Mouse (Mus musculus) layer of hippocampus, adult 8-10 months (tissue): ENCODE results near the gene Fhl2. TPM values are rescaled to one million over a fixed set of nuclear protein-coding genes. Genes with fewer than 3 reads are reported as not detected.
"Not testable (repeated sequence)": the region's sequence is repeated elsewhere in the genome, so short reads cannot be mapped to it uniquely, and the experiment has no call there.

Experiments
- DNase-seq, 2 experiments: peaks; one replicate each; pipeline ENCODE4 v3.0.0; 2022; ENCODE audit warnings: low spot score in 2 of 2
- total RNA-seq, 4 experiments: library from RNA; stranded (reverse); gene quantifications; 2 replicates each; pipeline ENCODE4 v1.2.4; 2022

Fhl2 gene
- total RNA-seq, 4 experiments from 2014 or later, result 32.1 to 48.0 (median 39.6) TPM

GRCm38 (mm10) chr1:43193423-43193822 is 3.4 kb downstream of the Fhl2 start:
- DNase-seq, result no peak

DNA sequence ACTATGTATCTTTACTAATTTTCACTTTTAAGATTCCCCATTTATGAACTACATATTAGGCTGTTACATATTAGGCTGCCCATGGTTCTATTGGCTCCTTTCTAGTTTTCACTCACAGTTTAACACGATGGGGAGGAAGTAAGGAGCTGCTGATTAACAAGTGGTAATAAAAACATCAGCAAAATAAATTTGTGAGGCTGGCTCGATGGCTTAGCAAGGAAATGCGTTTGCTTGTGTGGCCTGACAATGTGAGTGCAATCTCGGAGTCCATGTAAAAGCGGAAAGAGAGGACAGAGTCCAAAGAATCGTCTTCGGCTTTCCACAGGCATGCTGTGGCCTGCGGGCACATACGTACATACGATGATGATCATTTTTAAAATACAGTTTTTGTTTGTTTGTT is 4.3 kb downstream of the Fhl2 start:
- DNase-seq, result no peak

GRCm38 (mm10) chr1:43191078-43191477 is 5.7 kb downstream of the Fhl2 start:
- no peak for DNase-seq

DNA sequence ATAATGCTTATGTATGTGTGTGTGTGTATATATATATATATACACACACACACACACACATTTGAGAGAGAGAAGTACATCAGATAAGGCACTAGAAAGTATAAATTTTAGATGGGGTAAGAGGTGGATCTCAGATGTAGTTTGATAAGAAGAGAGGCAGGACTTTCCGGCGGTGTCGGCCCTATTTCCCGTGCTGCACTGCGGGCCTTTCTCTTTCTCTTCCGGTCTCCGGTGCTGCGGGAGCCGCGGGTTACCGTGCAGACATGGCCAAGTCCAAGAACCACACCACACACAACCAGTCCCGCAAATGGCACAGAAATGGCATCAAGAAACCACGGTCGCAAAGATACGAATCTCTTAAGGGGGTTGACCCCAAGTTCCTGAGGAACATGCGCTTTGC is 7.9 kb downstream of the Fhl2 start:
- not testable (repeated sequence) for DNase-seq

GRCm38 (mm10) chr1:43186334-43186733 is 10.4 kb downstream of the Fhl2 start:
- DNase-seq, result no peak

DNA sequence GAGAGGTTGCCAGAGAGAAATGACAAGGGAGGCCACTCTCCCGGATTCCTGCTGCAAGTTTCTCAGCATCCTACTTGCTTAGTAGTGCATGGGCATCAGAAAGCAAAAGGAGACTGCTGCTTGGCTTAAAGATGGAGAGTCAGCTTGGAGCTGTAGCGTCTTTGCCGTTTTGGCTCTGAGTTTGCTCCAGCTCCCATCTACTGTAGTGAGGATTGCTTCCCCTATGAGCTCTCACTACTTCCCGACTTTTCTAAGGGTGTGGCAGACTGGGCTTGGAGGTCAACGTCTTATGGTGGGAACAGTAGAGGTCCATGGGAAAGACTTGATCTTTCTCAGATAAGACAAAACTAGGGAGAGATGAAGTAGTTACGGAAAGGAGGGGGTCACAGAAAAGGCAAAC is 15.9 kb downstream of the Fhl2 start:
- DNase-seq, result no peak

DNA sequence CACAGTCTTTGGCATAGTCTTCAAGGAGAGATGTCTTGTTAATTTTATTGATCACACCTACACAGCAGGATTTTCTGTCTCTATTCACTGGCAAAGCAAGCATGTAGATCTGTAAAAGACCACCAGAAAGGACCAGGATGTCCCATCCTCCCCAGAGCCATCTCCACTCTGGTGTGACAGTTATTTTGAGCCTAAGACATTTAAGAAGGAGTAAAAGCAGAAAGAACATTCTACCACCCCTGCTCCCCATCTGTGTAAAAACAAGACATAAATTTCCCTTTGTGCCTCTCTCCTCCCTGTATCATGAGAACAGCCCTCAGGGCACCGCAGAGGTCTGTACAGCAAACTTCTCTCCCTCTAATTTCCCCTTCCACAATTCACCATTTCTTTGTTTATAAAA is 18.0 kb downstream of the Fhl2 start:
- DNase-seq, result no peak

- no peak for DNase-seq
Observed at GRCm38 (mm10) chr1:43178378-43178777, 18.4 kb downstream of the Fhl2 start.

DNA sequence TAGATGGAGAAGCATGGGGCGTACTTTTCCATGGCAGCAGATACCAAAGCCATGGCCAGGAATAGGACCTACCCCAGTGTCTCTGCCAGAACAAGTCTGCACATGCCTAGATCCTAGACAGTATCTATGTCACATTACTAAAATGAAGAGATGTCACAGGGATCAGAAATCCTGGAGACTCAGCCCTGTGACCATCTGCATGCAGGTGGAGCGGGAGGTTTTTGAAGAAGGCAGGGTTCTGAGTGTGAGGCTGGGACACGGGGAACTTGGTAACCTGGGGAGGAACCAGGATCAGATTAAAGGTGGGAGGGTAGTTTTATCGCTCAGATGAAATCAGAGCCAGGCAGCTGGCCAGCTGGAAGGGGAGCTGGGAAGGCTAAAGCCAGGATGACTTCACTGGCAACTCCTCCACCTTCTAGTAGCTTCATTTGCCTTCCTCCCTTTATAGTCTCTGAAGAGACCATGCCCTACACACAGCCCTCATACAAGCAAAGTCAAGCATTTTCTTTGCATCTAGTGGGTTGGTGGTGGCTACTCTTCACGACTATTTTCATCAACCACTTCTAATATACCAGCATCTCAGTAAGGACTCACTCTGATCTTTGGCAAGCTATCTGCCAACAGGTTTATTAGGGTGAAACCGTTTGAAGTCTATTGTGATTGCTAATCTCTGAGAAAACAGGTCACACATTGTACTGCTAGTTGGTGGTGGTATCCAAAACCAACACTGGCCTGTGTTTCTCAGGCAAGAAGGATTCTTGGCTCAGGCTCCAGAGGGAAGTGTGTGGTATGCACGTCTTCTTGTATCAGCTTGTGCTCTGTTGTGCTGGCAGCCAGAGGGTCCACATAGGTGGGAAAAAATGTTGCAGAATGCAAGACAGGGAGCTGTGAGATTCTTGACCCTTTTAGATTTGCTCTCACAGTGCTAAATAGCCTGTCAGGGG is 23.2 kb downstream of the Fhl2 start:
- no peak for DNase-seq

DNA sequence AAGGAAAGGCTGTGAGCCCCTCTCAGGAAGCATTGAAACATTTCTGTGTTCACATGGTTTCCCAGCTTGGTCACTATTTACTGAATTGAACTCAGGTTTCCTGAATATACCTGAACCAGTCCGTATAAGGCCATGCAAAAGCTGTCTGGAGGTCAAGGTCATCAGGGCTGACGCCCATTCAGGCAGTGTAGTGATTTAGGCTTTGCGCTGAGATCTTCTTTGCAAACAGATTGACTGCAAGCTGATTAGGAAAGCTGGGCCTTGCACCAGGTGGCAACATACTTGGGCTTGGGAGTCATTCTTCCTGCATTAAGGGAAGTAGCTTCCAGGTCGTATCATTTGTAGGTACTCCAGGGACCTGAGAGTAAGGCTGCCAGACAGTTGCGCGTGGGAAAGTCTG is 25.0 kb downstream of the Fhl2 start:
- no peak for DNase-seq

DNA sequence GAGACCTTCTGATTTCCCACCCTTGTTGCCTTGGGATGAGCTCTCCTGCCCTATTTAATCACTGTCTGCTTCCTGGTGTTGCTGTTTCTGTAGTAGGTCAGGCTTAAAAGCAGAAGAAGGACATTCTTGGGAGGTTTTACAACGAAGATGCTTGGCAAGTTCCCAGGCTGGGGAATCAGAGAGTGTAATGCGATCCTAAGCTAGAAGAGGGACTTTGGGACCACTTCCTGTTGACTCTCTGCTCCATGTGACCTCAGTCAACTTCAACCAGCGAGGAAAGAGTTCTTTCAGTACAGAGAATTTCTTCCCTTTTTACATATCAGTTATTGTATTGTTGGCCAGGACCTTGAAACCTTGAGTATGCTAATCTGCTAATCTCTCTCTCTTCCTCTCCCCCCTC is 25.7 kb downstream of the Fhl2 start:
- no peak for DNase-seq

DNA sequence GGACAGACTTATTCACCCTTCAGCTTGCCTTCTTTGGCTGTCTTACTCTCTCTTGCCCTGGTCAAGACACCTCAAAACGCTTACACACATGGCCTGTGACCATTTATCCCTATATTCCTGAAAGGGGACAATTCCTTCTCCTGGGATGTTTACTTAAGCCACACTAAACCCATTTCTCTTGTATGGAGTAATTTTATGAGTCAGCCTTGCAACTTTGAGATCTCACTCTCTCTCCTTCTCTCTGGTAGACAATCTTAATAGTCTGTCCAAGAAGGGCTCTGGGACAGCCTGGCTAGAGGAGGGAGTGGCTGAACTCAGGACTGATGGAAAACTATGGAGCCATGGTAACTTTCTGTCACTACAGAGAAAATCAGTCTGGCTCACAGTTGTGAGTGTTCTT is 27.1 kb downstream of the Fhl2 start:
- DNase-seq, result no peak

GRCm38 (mm10) chr1:43169227-43169626 is 27.6 kb downstream of the Fhl2 start:
- no peak for DNase-seq

DNA sequence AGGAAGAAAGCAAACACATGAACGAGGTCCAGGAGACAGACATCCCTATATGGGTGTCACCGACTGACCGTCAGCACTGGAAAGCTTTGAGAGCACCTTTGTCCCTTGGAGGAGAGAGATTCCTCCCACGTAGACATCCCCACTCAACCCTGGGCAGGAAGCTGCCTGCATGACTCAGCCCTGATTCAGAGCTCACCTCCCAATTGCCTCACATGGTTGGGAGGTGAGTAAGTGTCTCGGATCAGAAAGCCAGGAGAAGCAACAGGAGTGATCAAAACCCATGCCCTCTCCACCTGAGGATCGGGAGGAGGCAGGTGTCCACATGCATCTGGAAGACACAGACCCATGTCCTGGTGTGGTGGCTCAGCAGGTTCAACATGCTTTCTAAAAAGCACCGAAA is 28.2 kb downstream of the Fhl2 start:
- no peak for DNase-seq

DNA sequence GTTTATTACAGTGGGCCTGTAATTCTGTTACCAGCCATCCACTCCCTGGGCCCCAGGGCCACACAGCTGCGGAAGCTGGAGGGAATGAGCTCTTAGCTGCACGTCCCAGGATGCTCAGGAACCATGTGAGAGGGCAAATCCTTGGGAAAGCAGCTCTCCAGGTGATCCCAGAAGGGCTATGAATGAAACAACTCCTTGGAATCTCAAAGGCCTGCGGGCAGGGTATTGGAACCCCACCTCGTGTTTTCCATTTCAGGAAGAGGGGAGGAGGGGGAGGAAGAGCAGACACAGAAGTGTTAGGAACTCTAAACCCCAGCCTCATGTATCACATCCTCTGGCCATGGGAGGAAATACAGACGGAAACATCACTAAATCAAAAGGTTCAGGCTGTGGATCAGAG is 28.8 kb downstream of the Fhl2 start:
- no peak for DNase-seq

DNA sequence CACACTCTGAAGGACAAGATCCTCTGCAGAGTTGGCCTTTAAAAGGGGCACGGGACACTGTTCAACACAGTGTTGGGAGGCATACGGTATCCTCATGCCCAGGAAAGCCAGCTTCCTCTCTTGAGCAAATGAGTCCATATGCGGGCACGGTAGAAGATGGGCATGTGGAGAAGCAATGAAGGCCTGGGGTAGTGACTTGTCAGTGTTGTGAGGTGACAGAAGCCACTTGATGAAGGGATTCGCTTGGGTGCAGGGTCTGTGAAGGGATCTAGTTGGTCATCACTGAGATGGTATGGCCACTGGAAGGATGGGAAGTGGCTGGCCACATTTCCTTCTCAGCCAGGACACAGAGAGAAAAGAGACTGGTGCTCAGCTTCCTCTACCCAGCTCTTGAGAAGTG is 32.2 kb downstream of the Fhl2 start:
- no peak for DNase-seq

DNA sequence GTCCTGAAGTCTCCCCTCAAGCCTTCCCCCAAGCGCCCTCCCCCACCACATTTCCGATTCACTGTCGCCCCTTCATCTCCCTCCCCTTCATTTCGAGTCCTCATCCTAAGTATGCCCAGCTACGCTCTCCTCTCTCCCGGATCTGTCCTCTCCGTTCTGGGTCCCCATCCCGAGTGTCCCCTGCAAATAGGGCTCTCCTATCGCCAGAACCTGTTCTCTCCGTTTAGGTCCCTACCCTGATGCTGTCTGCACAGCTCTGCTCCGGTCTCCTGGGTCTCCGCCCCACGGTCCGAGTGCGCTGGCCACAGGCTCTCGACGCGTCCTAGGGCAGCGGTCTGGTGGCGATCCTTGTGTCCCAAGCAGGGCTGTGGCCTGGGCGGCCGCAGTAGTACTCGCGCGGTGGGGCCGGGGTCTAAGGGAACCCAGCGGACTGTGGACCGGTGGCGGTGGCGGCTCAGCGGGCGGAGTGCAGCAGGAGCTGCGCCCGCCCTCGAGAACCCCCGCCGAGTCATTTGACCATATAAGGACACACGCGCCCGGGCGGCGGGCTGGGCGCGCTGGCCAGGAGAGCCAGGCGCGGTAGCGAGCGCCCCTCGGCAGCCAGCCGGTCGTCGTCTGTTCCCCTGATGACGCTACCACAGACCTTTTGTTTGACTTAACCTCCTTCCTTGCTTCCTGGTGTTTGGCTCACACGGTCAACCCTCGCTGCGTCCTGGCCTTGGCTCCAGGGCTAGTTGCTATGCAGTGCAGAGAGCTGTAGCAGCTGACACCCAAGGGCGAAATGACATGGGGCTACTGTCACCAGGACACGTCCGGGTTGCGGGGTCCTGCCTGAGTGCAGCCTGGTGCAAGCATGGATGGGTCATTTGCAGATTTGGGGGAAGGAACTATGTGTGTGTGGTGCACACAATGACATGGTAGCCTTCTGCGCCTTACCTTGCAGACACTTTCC is 33.0 kb downstream of the Fhl2 start:
- peak; percentile 40 to 62 for DNase-seq

DNA sequence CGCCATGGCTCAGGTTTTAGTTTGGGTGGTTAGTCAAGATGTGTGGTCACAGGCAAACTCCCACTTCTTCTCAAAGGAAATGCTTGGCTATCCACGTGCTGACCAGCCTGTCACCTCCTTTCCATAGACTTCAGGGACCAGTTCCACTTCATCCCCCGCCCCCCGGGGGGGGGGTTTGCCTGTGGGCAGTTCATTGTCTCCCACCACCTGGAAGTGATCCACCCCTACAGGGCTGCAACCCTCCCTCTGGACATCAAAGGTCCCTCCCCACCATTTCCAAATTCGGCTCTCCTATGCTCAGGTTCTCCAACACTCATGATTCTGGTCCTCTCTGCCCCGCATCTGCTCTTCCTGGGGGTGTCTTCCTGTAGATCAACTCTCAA is 33.7 kb downstream of the Fhl2 start:
- DNase-seq, result no peak

GRCm38 (mm10) chr1:43162394-43162793 is 34.4 kb downstream of the Fhl2 start:
- no peak for DNase-seq

- DNase-seq, result no peak
Observed at GRCm38 (mm10) chr1:43159429-43159828, 37.4 kb downstream of the Fhl2 start.

GRCm38 (mm10) chr1:43157907-43158306 is 38.9 kb downstream of the Fhl2 start:
- no peak for DNase-seq

GRCm38 (mm10) chr1:43154491-43154890 is 42.3 kb downstream of the Fhl2 start:
- no peak for DNase-seq
